Mouse (Mus musculus) C2C12 (cell line): ENCODE measurements around the gene Traf3ip1. TPM values are rescaled to one million over a fixed set of nuclear protein-coding genes. Genes with fewer than 3 reads are reported as not detected.
A peak's percentile ranks its signal among the peaks of the same experiment; 100 is the strongest.

Experiments used
- H3K27me3 ChIP-seq: one replicate; pipeline ENCODE4 v1.6.1; 2011; ENCODE audit not compliant: control insufficient read depth, insufficient read depth, insufficient read length
- H3K36me3 ChIP-seq: one replicate; pipeline ENCODE4 v1.6.1; 2011; ENCODE audit not compliant: control insufficient read depth, insufficient read depth
- H3K4me3 ChIP-seq: one replicate; pipeline ENCODE4 v1.5.1; 2011; ENCODE audit warnings: mild to moderate bottlenecking, control low read depth; ENCODE audit not compliant: poor library complexity, insufficient read depth, severe bottlenecking
- H3K79me2 ChIP-seq: one replicate; pipeline ENCODE4 v1.6.1; 2011; ENCODE audit not compliant: control insufficient read depth, insufficient read depth
- H3K79me3 ChIP-seq: one replicate; pipeline ENCODE4 v1.6.1; 2011; ENCODE audit warnings: low read depth, control low read depth
- H3ac ChIP-seq: one replicate; pipeline ENCODE3; 2011; ENCODE audit warnings: low read depth; ENCODE audit not compliant: control insufficient read depth, insufficient read length
- CEBPB ChIP-seq: IDR thresholded peaks from one replicate; pipeline ENCODE4 v1.6.1; 2011; ENCODE audit warnings: low read depth, mild to moderate bottlenecking, control low read depth, moderate library complexity
- CTCF ChIP-seq: IDR thresholded peaks from one replicate; pipeline ENCODE4 v1.5.1; 2011; ENCODE audit not compliant: control insufficient read depth, insufficient read depth, insufficient read length
- FOSL1 ChIP-seq: IDR thresholded peaks from one replicate; pipeline ENCODE4 v1.8.0; 2011; ENCODE audit warnings: mild to moderate bottlenecking, low read length; ENCODE audit not compliant: poor library complexity, insufficient read depth, severe bottlenecking
- MAX ChIP-seq: IDR thresholded peaks from one replicate; pipeline ENCODE4 v1.6.1; 2011; ENCODE audit warnings: mild to moderate bottlenecking, control low read depth
- MYOD1 ChIP-seq: IDR thresholded peaks from one replicate; pipeline ENCODE4 v1.6.1; 2011; ENCODE audit warnings: low read depth; ENCODE audit not compliant: control insufficient read depth, insufficient read length
- MYOG ChIP-seq: IDR thresholded peaks from one replicate; pipeline ENCODE4 v1.6.1; 2011; ENCODE audit not compliant: control insufficient read depth, insufficient read length; ENCODE audit errors: extremely low read depth
- USF1 ChIP-seq: IDR thresholded peaks from one replicate; pipeline ENCODE4 v1.6.1; 2011; ENCODE audit warnings: low read depth, mild to moderate bottlenecking, control low read depth, moderate library complexity
- long read RNA-seq, 2 experiments: library from polyadenylated mRNA; unstranded; transcript quantifications; one replicate each; pipeline ENCODE4 v2.0.0; 2019 to 2020
- polyA plus RNA-seq: library from polyadenylated mRNA; unstranded; fragments of >200 nt; fragmentation: generic; extraction: Trizol; gene quantifications from one replicate; pipeline ENCODE4 v1.2.1, GENCODE M21; 2012; ENCODE audit warnings: missing spikeins

Gene Traf3ip1
- polyA plus RNA-seq: 6.0 TPM
- long read RNA-seq, experiment 1, partial matches to known transcripts: 1 of 4 reads
- long read RNA-seq, experiment 1, other reads (novel, unspliced or antisense): 3 of 4 reads
- long read RNA-seq, experiment 2: 0 reads

DNA sequence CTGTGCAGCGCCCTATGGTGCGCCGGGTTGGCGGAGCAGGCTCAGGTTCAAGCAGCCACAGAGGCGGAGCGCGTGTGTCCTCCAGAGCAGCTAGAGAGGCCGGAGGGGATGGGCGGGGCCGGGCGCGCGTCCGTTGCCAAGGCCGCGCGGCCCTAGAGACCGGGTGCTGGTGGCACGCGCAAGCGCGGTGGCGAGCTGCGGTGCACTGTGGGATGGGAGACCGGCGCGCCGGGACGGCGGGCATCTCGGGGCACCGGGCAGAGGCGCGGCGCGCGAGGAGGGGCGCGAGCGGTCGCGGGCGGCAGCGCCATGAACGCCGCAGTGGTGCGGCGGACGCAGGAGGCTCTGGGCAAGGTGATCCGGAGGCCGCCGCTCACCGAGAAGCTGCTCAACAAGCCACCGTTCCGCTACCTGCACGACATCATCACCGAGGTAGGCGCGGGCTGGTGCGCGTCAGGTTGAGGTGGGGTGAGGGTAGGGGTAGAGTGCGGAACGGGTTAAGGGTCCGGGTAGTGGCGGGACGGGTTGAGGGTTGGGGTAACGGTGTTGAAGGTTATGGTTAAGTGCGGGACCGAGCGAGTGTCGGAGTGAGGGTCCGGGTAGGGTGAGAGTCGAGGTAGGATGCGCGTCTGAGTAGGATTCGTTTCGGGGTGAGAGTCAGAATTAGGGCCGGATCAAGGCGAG, at the start of gene Traf3ip1:
Gene Traf3ip1 (plus strand): TSS at position 191 of the 684 bp plus-strand sequence.
- Histone ChIP-seq H3K4me3 (peak within 1 kb of the TSS; percentile 89), H3K27me3 (no peaks in the 10 kb centered on the region), H3K79me2 (peaks cover 43% of the 10 kb centered on the region), H3K79me3 (peaks cover 20% of the 10 kb centered on the region), H3ac (peak within 1 kb of the TSS; percentile 70), H3K36me3 (no peaks in the 10 kb centered on the region)
- TF ChIP-seq CEBPB: no peak
- peak; percentile 16 for TF ChIP-seq MAX

GRCm38 (mm10) chr1:91444841-91445830, 49.3 kb upstream of the Traf3ip1 start:
- H3K27me3 ChIP-seq: no peaks in the 10 kb centered on the region
- H3ac ChIP-seq: no peak overlapping the region
- peaks cover 12% of the 10 kb centered on the region for H3K36me3 ChIP-seq
- TF ChIP-seq USF1 (no peak), MYOD1 (no peak), MYOG (no peak), FOSL1 (no peak)
- H3K79me2 ChIP-seq: no peaks in the 10 kb centered on the region
- no peak overlapping the region for H3K4me3 ChIP-seq
- H3K79me3 ChIP-seq: no peaks in the 10 kb centered on the region

GRCm38 (mm10) chr1:91446060-91446459, 48.4 kb upstream of the Traf3ip1 start:
- Histone ChIP-seq H3ac (no peak overlapping the region), H3K4me3 (no peak overlapping the region), H3K27me3 (no peaks in the 10 kb centered on the region), H3K79me3 (no peaks in the 10 kb centered on the region), H3K36me3 (peaks cover 12% of the 10 kb centered on the region), H3K79me2 (no peaks in the 10 kb centered on the region)
- TF ChIP-seq MYOD1: no peak
- TF ChIP-seq USF1: no peak
- TF ChIP-seq FOSL1: no peak
- no peak for TF ChIP-seq MAX
- TF ChIP-seq CTCF: no peak

DNA sequence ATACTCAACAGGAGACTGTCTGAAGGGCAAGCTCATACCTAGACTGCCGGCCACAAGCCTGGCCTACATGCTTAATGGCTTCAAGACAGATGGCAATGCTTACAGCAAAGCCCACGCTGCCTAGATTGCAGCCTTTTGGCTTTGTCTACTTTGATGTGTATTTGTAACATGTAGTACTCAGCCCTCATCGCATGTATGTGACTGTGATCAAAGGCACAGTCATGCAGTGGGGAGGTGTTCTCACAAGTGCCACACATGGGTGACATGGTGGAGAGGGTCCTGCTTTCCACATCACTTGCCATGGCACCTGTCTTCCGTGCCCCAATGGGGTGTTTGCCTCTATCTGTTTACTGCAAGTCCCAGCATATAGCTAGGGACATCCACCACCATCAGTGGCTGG, 47.9 kb upstream of the Traf3ip1 start:
- no peaks in the 10 kb centered on the region for H3K79me2 ChIP-seq
- no peak overlapping the region for H3K4me3 ChIP-seq
- TF ChIP-seq FOSL1: no peak
- TF ChIP-seq MYOG: no peak
- TF ChIP-seq MYOD1: no peak
- no peak for TF ChIP-seq CTCF
- no peak for TF ChIP-seq USF1
- no peak for TF ChIP-seq MAX
- TF ChIP-seq CEBPB: no peak

DNA sequence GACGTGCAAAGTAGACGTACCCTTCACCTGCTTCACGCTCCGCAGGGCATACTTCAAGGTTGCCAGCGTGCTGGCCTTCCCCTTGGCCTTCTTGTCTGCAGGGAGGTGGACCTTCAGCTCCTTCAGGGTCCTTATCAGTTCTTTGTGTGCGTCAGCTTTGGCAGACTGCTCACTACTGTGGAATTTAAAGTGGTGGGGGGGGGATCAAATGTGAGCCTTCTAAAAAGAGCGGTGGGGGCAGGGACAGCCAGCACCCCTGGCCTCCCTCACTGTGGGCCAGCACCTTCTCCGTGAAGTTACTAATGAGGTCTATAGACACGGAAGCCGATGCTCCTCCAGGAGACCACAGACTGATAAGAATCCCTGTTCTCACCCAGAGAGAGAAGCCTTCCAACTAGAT, 45.8 kb upstream of the Traf3ip1 start:
- TF ChIP-seq MYOD1 (no peak), MAX (no peak), CTCF (no peak), USF1 (no peak), MYOG (no peak), FOSL1 (no peak), CEBPB (no peak)
- Histone ChIP-seq H3K36me3 (peaks cover 12% of the 10 kb centered on the region), H3ac (no peak overlapping the region), H3K79me2 (no peaks in the 10 kb centered on the region), H3K27me3 (no peaks in the 10 kb centered on the region), H3K4me3 (no peak overlapping the region), H3K79me3 (no peaks in the 10 kb centered on the region)

More for the DNA sequence above, 47.9 kb upstream of the Traf3ip1 start:
- H3ac ChIP-seq: no peak overlapping the region
- peaks cover 12% of the 10 kb centered on the region for H3K36me3 ChIP-seq
- H3K27me3 ChIP-seq: no peaks in the 10 kb centered on the region
- H3K79me3 ChIP-seq: no peaks in the 10 kb centered on the region
